Mouse (Mus musculus): ENCODE measurements around the gene Ano6. TPM values are rescaled to one million over a fixed set of nuclear protein-coding genes. Genes with fewer than 3 reads are reported as not detected.

Ano6 gene
- polyA plus RNA-seq, 1 experiment from 2014 or later, result 30.8 TPM

- no peak overlapping the region for H3K9ac ChIP-seq (ENCODE audit: low read length)
- no peak overlapping the region for H3K27ac ChIP-seq (ENCODE audit: low read depth, low read length)
- H3K4me3 ChIP-seq (ENCODE audit: low read depth, low read length), result no peak overlapping the region
- H3K36me3 ChIP-seq (ENCODE audit: control insufficient read depth, insufficient read depth, low read length), result no peaks in the 10 kb centered on the region
- H3K27me3 ChIP-seq (ENCODE audit: control insufficient read depth, insufficient read depth, low read length), result no peaks in the 10 kb centered on the region
- H3K9me3 ChIP-seq (ENCODE audit: control insufficient read depth, low read length), result no peaks in the 10 kb centered on the region
- no peak for ATAC-seq (ENCODE audit: low FRiP score)
- H3K4me2 ChIP-seq, result no peak overlapping the region
- 90% methylated on average over 16 of the region's 16 CpGs for WGBS
- peak; percentile 70 for DNase-seq (ENCODE audit: low spot score, missing footprints)
- H3K4me1 ChIP-seq (ENCODE audit: control insufficient read depth, insufficient read depth, low read length), result no peaks in the 10 kb centered on the region
Observed at GRCm38 (mm10) chr15:95967516-95968196, 177.0 kb downstream of the Ano6 start.

- Histone ChIP-seq H3K4me3 (ENCODE audit: low read depth, low read length) (no peak overlapping the region), H3K27me3 (ENCODE audit: control insufficient read depth, insufficient read depth, low read length) (no peaks in the 10 kb centered on the region), H3K9me3 (ENCODE audit: control insufficient read depth, low read length) (no peaks in the 10 kb centered on the region), H3K4me1 (ENCODE audit: control insufficient read depth, insufficient read depth, low read length) (no peaks in the 10 kb centered on the region), H3K4me2 (no peak overlapping the region), H3K9ac (ENCODE audit: low read length) (no peak overlapping the region), H3K27ac (ENCODE audit: low read depth, low read length) (no peak overlapping the region), H3K36me3 (ENCODE audit: control insufficient read depth, insufficient read depth, low read length) (no peaks in the 10 kb centered on the region)
- 88% methylated on average over 6 of the region's 6 CpGs for WGBS
- DNase-seq (ENCODE audit: low spot score, missing footprints) (no peak), ATAC-seq (ENCODE audit: low FRiP score) (no peak)
Observed at GRCm38 (mm10) chr15:95969596-95969995, 179.0 kb downstream of the Ano6 start.

GRCm38 (mm10) chr15:95970176-95970575 lies 179.5 kb downstream of the Ano6 start:
- no peaks in the 10 kb centered on the region for H3K27me3 ChIP-seq (ENCODE audit: control insufficient read depth, insufficient read depth, low read length)
- H3K9me3 ChIP-seq (ENCODE audit: control insufficient read depth, low read length), result no peaks in the 10 kb centered on the region
- H3K4me3 ChIP-seq (ENCODE audit: low read depth, low read length), result no peak overlapping the region
- H3K4me1 ChIP-seq (ENCODE audit: control insufficient read depth, insufficient read depth, low read length), result no peaks in the 10 kb centered on the region
- no peak overlapping the region for H3K27ac ChIP-seq (ENCODE audit: low read depth, low read length)
- WGBS, result 88% methylated on average over 5 of the region's 5 CpGs
- no peak overlapping the region for H3K9ac ChIP-seq (ENCODE audit: low read length)
- H3K36me3 ChIP-seq (ENCODE audit: control insufficient read depth, insufficient read depth, low read length), result no peaks in the 10 kb centered on the region
- H3K4me2 ChIP-seq, result no peak overlapping the region
- no peak for ATAC-seq (ENCODE audit: low FRiP score)
- DNase-seq (ENCODE audit: low spot score, missing footprints), result peak; percentile 60

- H3K27me3 ChIP-seq (ENCODE audit: control insufficient read depth, insufficient read depth, low read length), result no peaks in the 10 kb centered on the region
- peak; percentile 71 for DNase-seq (ENCODE audit: low spot score, missing footprints)
- no peak for ATAC-seq (ENCODE audit: low FRiP score)
- no peak overlapping the region for H3K9ac ChIP-seq (ENCODE audit: low read length)
- H3K4me3 ChIP-seq (ENCODE audit: low read depth, low read length), result no peak overlapping the region
- WGBS, result 92% methylated on average over 7 of the region's 7 CpGs
- H3K27ac ChIP-seq (ENCODE audit: low read depth, low read length), result no peak overlapping the region
- no peaks in the 10 kb centered on the region for H3K36me3 ChIP-seq (ENCODE audit: control insufficient read depth, insufficient read depth, low read length)
- H3K9me3 ChIP-seq (ENCODE audit: control insufficient read depth, low read length), result no peaks in the 10 kb centered on the region
- no peak overlapping the region for H3K4me2 ChIP-seq
- no peaks in the 10 kb centered on the region for H3K4me1 ChIP-seq (ENCODE audit: control insufficient read depth, insufficient read depth, low read length)
Observed at GRCm38 (mm10) chr15:95970691-95971090, 180.0 kb downstream of the Ano6 start.

- H3K9ac ChIP-seq (ENCODE audit: low read length), result no peak overlapping the region
- DNase-seq (ENCODE audit: low spot score, missing footprints) (peak; percentile 61), ATAC-seq (ENCODE audit: low FRiP score) (no peak)
- H3K4me2 ChIP-seq, result no peak overlapping the region
- no peaks in the 10 kb centered on the region for H3K36me3 ChIP-seq (ENCODE audit: control insufficient read depth, insufficient read depth, low read length)
- no peaks in the 10 kb centered on the region for H3K4me1 ChIP-seq (ENCODE audit: control insufficient read depth, insufficient read depth, low read length)
- H3K27me3 ChIP-seq (ENCODE audit: control insufficient read depth, insufficient read depth, low read length), result no peaks in the 10 kb centered on the region
- H3K4me3 ChIP-seq (ENCODE audit: low read depth, low read length), result no peak overlapping the region
- 95% methylated on average over 8 of the region's 8 CpGs for WGBS
- no peak overlapping the region for H3K27ac ChIP-seq (ENCODE audit: low read depth, low read length)
- H3K9me3 ChIP-seq (ENCODE audit: control insufficient read depth, low read length), result no peaks in the 10 kb centered on the region
Observed at GRCm38 (mm10) chr15:95971302-95971701, 180.7 kb downstream of the Ano6 start.

GRCm38 (mm10) chr15:95972156-95972555 lies 181.5 kb downstream of the Ano6 start:
- H3K4me2 ChIP-seq, result no peak overlapping the region
- H3K9me3 ChIP-seq (ENCODE audit: control insufficient read depth, low read length), result no peaks in the 10 kb centered on the region
- 96% methylated on average over 15 of the region's 15 CpGs for WGBS
- ATAC-seq (ENCODE audit: low FRiP score) (no peak), DNase-seq (ENCODE audit: low spot score, missing footprints) (no peak)
- H3K27ac ChIP-seq (ENCODE audit: low read depth, low read length), result no peak overlapping the region
- no peak overlapping the region for H3K9ac ChIP-seq (ENCODE audit: low read length)
- H3K4me3 ChIP-seq (ENCODE audit: low read depth, low read length), result no peak overlapping the region
- H3K36me3 ChIP-seq (ENCODE audit: control insufficient read depth, insufficient read depth, low read length), result no peaks in the 10 kb centered on the region
- no peaks in the 10 kb centered on the region for H3K27me3 ChIP-seq (ENCODE audit: control insufficient read depth, insufficient read depth, low read length)
- no peaks in the 10 kb centered on the region for H3K4me1 ChIP-seq (ENCODE audit: control insufficient read depth, insufficient read depth, low read length)

GRCm38 (mm10) chr15:95972621-95973020 lies 182.0 kb downstream of the Ano6 start:
- Histone ChIP-seq H3K27me3 (ENCODE audit: control insufficient read depth, insufficient read depth, low read length) (no peaks in the 10 kb centered on the region), H3K4me1 (ENCODE audit: control insufficient read depth, insufficient read depth, low read length) (no peaks in the 10 kb centered on the region), H3K27ac (ENCODE audit: low read depth, low read length) (no peak overlapping the region), H3K4me2 (no peak overlapping the region), H3K9ac (ENCODE audit: low read length) (no peak overlapping the region), H3K4me3 (ENCODE audit: low read depth, low read length) (no peak overlapping the region), H3K36me3 (ENCODE audit: control insufficient read depth, insufficient read depth, low read length) (no peaks in the 10 kb centered on the region), H3K9me3 (ENCODE audit: control insufficient read depth, low read length) (no peaks in the 10 kb centered on the region)
- WGBS, result 96% methylated on average over 12 of the region's 12 CpGs
- no peak for DNase-seq (ENCODE audit: low spot score, missing footprints)
- no peak for ATAC-seq (ENCODE audit: low FRiP score)

GRCm38 (mm10) chr15:95974021-95974597 lies 183.5 kb downstream of the Ano6 start:
- no peaks in the 10 kb centered on the region for H3K36me3 ChIP-seq (ENCODE audit: control insufficient read depth, insufficient read depth, low read length)
- no peaks in the 10 kb centered on the region for H3K4me1 ChIP-seq (ENCODE audit: control insufficient read depth, insufficient read depth, low read length)
- no peak overlapping the region for H3K4me2 ChIP-seq
- peak; percentile 60 for DNase-seq (ENCODE audit: low spot score, missing footprints)
- 82% methylated on average over 10 of the region's 10 CpGs for WGBS
- no peak overlapping the region for H3K4me3 ChIP-seq (ENCODE audit: low read depth, low read length)
- no peak for ATAC-seq (ENCODE audit: low FRiP score)
- H3K27ac ChIP-seq (ENCODE audit: low read depth, low read length), result no peak overlapping the region
- H3K9me3 ChIP-seq (ENCODE audit: control insufficient read depth, low read length), result no peaks in the 10 kb centered on the region
- H3K9ac ChIP-seq (ENCODE audit: low read length), result no peak overlapping the region
- H3K27me3 ChIP-seq (ENCODE audit: control insufficient read depth, insufficient read depth, low read length), result no peaks in the 10 kb centered on the region

- Histone ChIP-seq H3K9ac (ENCODE audit: low read length) (no peak overlapping the region), H3K4me3 (ENCODE audit: low read depth, low read length) (no peak overlapping the region), H3K27ac (ENCODE audit: low read depth, low read length) (no peak overlapping the region), H3K9me3 (ENCODE audit: control insufficient read depth, low read length) (no peaks in the 10 kb centered on the region), H3K4me1 (ENCODE audit: control insufficient read depth, insufficient read depth, low read length) (no peaks in the 10 kb centered on the region), H3K36me3 (ENCODE audit: control insufficient read depth, insufficient read depth, low read length) (no peaks in the 10 kb centered on the region), H3K27me3 (ENCODE audit: control insufficient read depth, insufficient read depth, low read length) (no peaks in the 10 kb centered on the region), H3K4me2 (no peak overlapping the region)
- DNase-seq (ENCODE audit: low spot score, missing footprints), result peak; percentile 67
- ATAC-seq (ENCODE audit: low FRiP score), result no peak
- 79% methylated on average over 4 of the region's 4 CpGs for WGBS
Observed at GRCm38 (mm10) chr15:95976156-95976876, 185.7 kb downstream of the Ano6 start.
